Mouse (Mus musculus): Measurements from ENCODE around the gene Arhgap19. TPM values are rescaled to one million over a fixed set of nuclear protein-coding genes. Genes with fewer than 3 reads are reported as not detected.

The Arhgap19 gene
- total and polyA plus RNA-seq, 3 experiments, result 20.4 to 36.8 (median 30.1) TPM

- Histone ChIP-seq H3K36me3 (replicated peaks in 1 of 2; ENCODE audit: control insufficient read depth in 1 of 2, insufficient read depth in 1 of 2, low read length in 1 of 2) (no peaks in the 10 kb centered on the region), H3K4me3 (replicated peaks in 1 of 3; ENCODE audit: low read depth in 2 of 3, low read length in 2 of 3, poor library complexity in 1 of 3) (no peak within 1 kb of the TSS), H3K9me3 (replicated peaks; ENCODE audit: low read length) (peaks cover 6% of the 10 kb centered on the region), H3K27me3 (replicated peaks) (peaks cover 69% of the 10 kb centered on the region), H3K4me1 (ENCODE audit: control insufficient read depth in 1 of 2, insufficient read depth in 2 of 2) (no peaks in the 10 kb centered on the region), H3K4me2 (ENCODE audit: insufficient read depth, low read depth, poor library complexity, severe bottlenecking) (no peak within 1 kb of the TSS), H3K79me2 (replicated peaks; ENCODE audit: control insufficient read depth, extremely low read depth, insufficient read depth, poor library complexity, severe bottlenecking) (no peaks in the 10 kb centered on the region), H3K27ac (ENCODE audit: insufficient read depth, low read depth) (no peak within 1 kb of the TSS), H3K9ac (ENCODE audit: insufficient read depth, low read depth) (no peak within 1 kb of the TSS)
- TF ChIP-seq KAT2A (IDR thresholded peaks at IDR 0.05; ENCODE audit: insufficient replicate concordance, low read length) (no peak), RCOR1 (conservative IDR thresholded peaks at IDR 0.05; ENCODE audit: low read depth, low read length) (no peak), CHD1 (IDR thresholded peaks at IDR 0.05; ENCODE audit: low read depth, low read length) (no peak), POLR2A (IDR thresholded peaks at IDR 0.05; ENCODE audit: low read depth, low read length) (no peak), ZKSCAN1 (IDR thresholded peaks at IDR 0.05; ENCODE audit: borderline replicate concordance, low read depth, low read length) (no peak), IRF4 (IDR thresholded peaks at IDR 0.05; ENCODE audit: low read depth, low read length) (no peak), E2F4 (IDR thresholded peaks at IDR 0.05; ENCODE audit: insufficient replicate concordance, low read depth, low read length) (no peak), UBTF (IDR thresholded peaks at IDR 0.05; ENCODE audit: low read depth, low read length) (no peak), ETS1 (conservative IDR thresholded peaks at IDR 0.05; ENCODE audit: low read depth, low read length) (no peak), ELF1 (IDR thresholded peaks at IDR 0.05; ENCODE audit: low read depth, low read length) (no peak), MAX (IDR thresholded peaks at IDR 0.05; ENCODE audit: low read length) (no peak), MAFK (IDR thresholded peaks at IDR 0.05; ENCODE audit: insufficient replicate concordance, low read length) (no peak), JUND (conservative IDR thresholded peaks at IDR 0.05; ENCODE audit: low read depth, low read length) (no peak), USF2 (conservative IDR thresholded peaks at IDR 0.05; ENCODE audit: low read depth, low read length) (no peak), ZC3H11A (IDR thresholded peaks at IDR 0.05; ENCODE audit: low read depth, low read length) (no peak), CTCF (conservative IDR thresholded peaks at IDR 0.05 in 1 of 2, IDR thresholded peaks at IDR 0.05 in 1 of 2; ENCODE audit: low read depth in 2 of 2, low read length in 2 of 2) (no peak), PAX5 (IDR thresholded peaks at IDR 0.05; ENCODE audit: low read length) (no peak), NRF1 (IDR thresholded peaks at IDR 0.05; ENCODE audit: low read depth, low read length) (no peak), POLR2AphosphoS2 (IDR thresholded peaks at IDR 0.05; ENCODE audit: low read depth, low read length) (no peak), TBP (conservative IDR thresholded peaks at IDR 0.05; ENCODE audit: low read depth, low read length) (no peak)
- no peak for DNase-seq (ENCODE audit: extremely low read depth)
- in situ Hi-C loops (cut with MboI; ENCODE audit: low pct_ligation_motif_present, low pct_unique_long_range_greater_than_20kb, low sequenced_read_pairs), result no loop called here
- dilution Hi-C loops (cut with MboI; ENCODE audit: extremely low pct_ligation_motif_present, extremely low pct_unique_long_range_greater_than_20kb, low sequenced_read_pairs), result no loop called here
These were observed 58.5 kb downstream of the Arhgap19 start, which contains the start of gene Slit1 for GRCm38 (mm10) chr19:41743396-41743795. Slit1 (minus strand) TSS chr19:41743665.

- H3K4me2 ChIP-seq (ENCODE audit: insufficient read depth, low read depth, poor library complexity, severe bottlenecking), result no peak overlapping the region
- dilution Hi-C loops (cut with MboI; ENCODE audit: extremely low pct_ligation_motif_present, extremely low pct_unique_long_range_greater_than_20kb, low sequenced_read_pairs), result no loop called here
- H3K4me1 ChIP-seq (ENCODE audit: control insufficient read depth in 1 of 2, insufficient read depth in 2 of 2), result no peaks in the 10 kb centered on the region
- no peak overlapping the region for H3K9ac ChIP-seq (ENCODE audit: insufficient read depth, low read depth)
- no peaks in the 10 kb centered on the region for H3K9me3 ChIP-seq (replicated peaks; ENCODE audit: low read length)
- in situ Hi-C loops (cut with MboI; ENCODE audit: low pct_ligation_motif_present, low pct_unique_long_range_greater_than_20kb, low sequenced_read_pairs), result no loop called here
- TF ChIP-seq IRF4 (IDR thresholded peaks at IDR 0.05; ENCODE audit: low read depth, low read length) (no peak), SIN3A (IDR thresholded peaks at IDR 0.05; ENCODE audit: low read length) (no peak), CHD2 (IDR thresholded peaks at IDR 0.05; ENCODE audit: low read length) (no peak), CHD1 (IDR thresholded peaks at IDR 0.05; ENCODE audit: low read depth, low read length) (no peak), MAX (IDR thresholded peaks at IDR 0.05; ENCODE audit: low read length) (no peak), EP300 (IDR thresholded peaks at IDR 0.05; ENCODE audit: low read length) (no peak)
- DNase-seq (ENCODE audit: extremely low read depth), result no peak
- no peak overlapping the region for H3K27ac ChIP-seq (ENCODE audit: insufficient read depth, low read depth)
- no peak overlapping the region for H3K4me3 ChIP-seq (replicated peaks in 1 of 3; ENCODE audit: low read depth in 2 of 3, low read length in 2 of 3, poor library complexity in 1 of 3)
- peaks cover 84% of the 10 kb centered on the region for H3K27me3 ChIP-seq (replicated peaks)
- H3K36me3 ChIP-seq (replicated peaks in 1 of 2; ENCODE audit: control insufficient read depth in 1 of 2, insufficient read depth in 1 of 2, low read length in 1 of 2), result no peaks in the 10 kb centered on the region
- no peaks in the 10 kb centered on the region for H3K79me2 ChIP-seq (replicated peaks; ENCODE audit: control insufficient read depth, extremely low read depth, insufficient read depth, poor library complexity, severe bottlenecking)
These were observed 63.0 kb downstream of the Arhgap19 start for GRCm38 (mm10) chr19:41738896-41739295.

All from CH12.LX (cell line).